Mouse (Mus musculus): ENCODE results near the gene Aida. TPM values are rescaled to one million over a fixed set of nuclear protein-coding genes. Genes with fewer than 3 reads are reported as not detected.

The Aida gene
- polyA plus RNA-seq, 2 experiments: 9.1 to 18.9 TPM

- no peaks in the 10 kb centered on the region for H3K9me3 ChIP-seq (ENCODE audit: control insufficient read depth, low read length)
- no peak for DNase-seq (ENCODE audit: low read depth in 3 of 3, low spot score in 3 of 3)
- H3K27ac ChIP-seq: no peak overlapping the region
- no peak for ATAC-seq (ENCODE audit: insufficient read depth)
- H3K27me3 ChIP-seq (ENCODE audit: control insufficient read depth, insufficient read depth, low read length): no peaks in the 10 kb centered on the region
- WGBS (ENCODE audit: insufficient replicate concordance): 52% methylated on average over 3 of the region's 3 CpGs
- TF ChIP-seq CTCF (IDR thresholded peaks at IDR 0.05; ENCODE audit: low read depth) (no peak), EP300 (IDR thresholded peaks at IDR 0.05; ENCODE audit: low read depth) (no peak)
- H3K36me3 ChIP-seq (replicated peaks; ENCODE audit: control insufficient read depth, insufficient read depth, low read depth): peaks cover 9% of the 10 kb centered on the region
- no peak overlapping the region for H3K4me2 ChIP-seq (ENCODE audit: low read depth)
- no peak overlapping the region for H3K4me3 ChIP-seq (ENCODE audit: insufficient read depth in 1 of 2, low read depth in 2 of 2, low read length in 2 of 2)
- H3K9ac ChIP-seq (replicated peaks): no peak overlapping the region
- no peaks in the 10 kb centered on the region for H3K4me1 ChIP-seq (replicated peaks; ENCODE audit: control insufficient read depth in 2 of 2, insufficient read depth in 2 of 2, low read length in 1 of 2)
Measured at GRCm38 (mm10) chr1:183274385-183274784, 22.0 kb upstream of the Aida start.

- no peaks in the 10 kb centered on the region for H3K9me3 ChIP-seq (ENCODE audit: control insufficient read depth, low read length)
- no peak overlapping the region for H3K4me3 ChIP-seq (ENCODE audit: insufficient read depth in 1 of 2, low read depth in 2 of 2, low read length in 2 of 2)
- H3K36me3 ChIP-seq (replicated peaks; ENCODE audit: control insufficient read depth, insufficient read depth, low read depth): peaks cover 15% of the 10 kb centered on the region
- H3K4me1 ChIP-seq (replicated peaks; ENCODE audit: control insufficient read depth in 2 of 2, insufficient read depth in 2 of 2, low read length in 1 of 2): no peaks in the 10 kb centered on the region
- no peak overlapping the region for H3K9ac ChIP-seq (replicated peaks)
- H3K27me3 ChIP-seq (ENCODE audit: control insufficient read depth, insufficient read depth, low read length): no peaks in the 10 kb centered on the region
- no peak overlapping the region for H3K4me2 ChIP-seq (ENCODE audit: low read depth)
- DNase-seq (ENCODE audit: low read depth in 3 of 3, low spot score in 3 of 3) (no peak), ATAC-seq (ENCODE audit: insufficient read depth) (no peak)
- 61% methylated on average over 5 of the region's 5 CpGs for WGBS (ENCODE audit: insufficient replicate concordance)
- TF ChIP-seq CTCF (IDR thresholded peaks at IDR 0.05; ENCODE audit: low read depth) (no peak), EP300 (IDR thresholded peaks at IDR 0.05; ENCODE audit: low read depth) (no peak)
- no peak overlapping the region for H3K27ac ChIP-seq
Measured at GRCm38 (mm10) chr1:183275763-183276162, 20.6 kb upstream of the Aida start.

GRCm38 (mm10) chr1:183288351-183288750 is 8.0 kb upstream of the Aida start:
- WGBS (ENCODE audit: insufficient replicate concordance): 75% methylated on average over 3 of the region's 3 CpGs
- no peak overlapping the region for H3K27ac ChIP-seq
- H3K27me3 ChIP-seq (ENCODE audit: control insufficient read depth, insufficient read depth, low read length): no peaks in the 10 kb centered on the region
- no peak overlapping the region for H3K4me3 ChIP-seq (ENCODE audit: insufficient read depth in 1 of 2, low read depth in 2 of 2, low read length in 2 of 2)
- peaks cover 63% of the 10 kb centered on the region for H3K36me3 ChIP-seq (replicated peaks; ENCODE audit: control insufficient read depth, insufficient read depth, low read depth)
- ATAC-seq (ENCODE audit: insufficient read depth): no peak
- TF ChIP-seq EP300 (IDR thresholded peaks at IDR 0.05; ENCODE audit: low read depth) (no peak), CTCF (IDR thresholded peaks at IDR 0.05; ENCODE audit: low read depth) (no peak)
- H3K9me3 ChIP-seq (ENCODE audit: control insufficient read depth, low read length): no peaks in the 10 kb centered on the region
- DNase-seq (ENCODE audit: low read depth in 3 of 3, low spot score in 3 of 3): no peak
- no peaks in the 10 kb centered on the region for H3K4me1 ChIP-seq (replicated peaks; ENCODE audit: control insufficient read depth in 2 of 2, insufficient read depth in 2 of 2, low read length in 1 of 2)
- H3K9ac ChIP-seq (replicated peaks): no peak overlapping the region
- H3K4me2 ChIP-seq (ENCODE audit: low read depth): no peak overlapping the region

GRCm38 (mm10) chr1:183289576-183289975 is 6.8 kb upstream of the Aida start:
- DNase-seq (ENCODE audit: low read depth in 3 of 3, low spot score in 3 of 3) (no peak), ATAC-seq (ENCODE audit: insufficient read depth) (no peak)
- H3K4me1 ChIP-seq (replicated peaks; ENCODE audit: control insufficient read depth in 2 of 2, insufficient read depth in 2 of 2, low read length in 1 of 2): no peaks in the 10 kb centered on the region
- no peak for TF ChIP-seq CTCF (IDR thresholded peaks at IDR 0.05; ENCODE audit: low read depth)
- TF ChIP-seq EP300 (IDR thresholded peaks at IDR 0.05; ENCODE audit: low read depth): no peak
- H3K9ac ChIP-seq (replicated peaks): no peak overlapping the region
- peaks cover 59% of the 10 kb centered on the region for H3K36me3 ChIP-seq (replicated peaks; ENCODE audit: control insufficient read depth, insufficient read depth, low read depth)
- WGBS (ENCODE audit: insufficient replicate concordance): 85% methylated on average over 4 of the region's 4 CpGs
- H3K9me3 ChIP-seq (ENCODE audit: control insufficient read depth, low read length): no peaks in the 10 kb centered on the region
- no peak overlapping the region for H3K4me2 ChIP-seq (ENCODE audit: low read depth)
- no peaks in the 10 kb centered on the region for H3K27me3 ChIP-seq (ENCODE audit: control insufficient read depth, insufficient read depth, low read length)
- no peak overlapping the region for H3K4me3 ChIP-seq (ENCODE audit: insufficient read depth in 1 of 2, low read depth in 2 of 2, low read length in 2 of 2)
- H3K27ac ChIP-seq: no peak overlapping the region

GRCm38 (mm10) chr1:183296877-183297383 is 540 bp downstream of the Aida start, which contains the start of gene Brox:
Gene Brox (minus strand): TSS chr1:183297269.
- Histone ChIP-seq H3K4me1 (replicated peaks; ENCODE audit: control insufficient read depth in 2 of 2, insufficient read depth in 2 of 2, low read length in 1 of 2) (no peaks in the 10 kb centered on the region), H3K36me3 (replicated peaks; ENCODE audit: control insufficient read depth, insufficient read depth, low read depth) (peaks cover 10% of the 10 kb centered on the region)
- peak; percentile 89 for ATAC-seq (ENCODE audit: insufficient read depth)

More at GRCm38 (mm10) chr1:183296877-183297383, 540 bp downstream of the Aida start, which contains the start of gene Brox:
- Histone ChIP-seq H3K9me3 (ENCODE audit: control insufficient read depth, low read length) (no peaks in the 10 kb centered on the region), H3K4me2 (ENCODE audit: low read depth) (peak within 1 kb of the TSS; percentile 68), H3K4me3 (ENCODE audit: insufficient read depth in 1 of 2, low read depth in 2 of 2, low read length in 2 of 2) (peak within 1 kb of the TSS; percentile 66 to 95), H3K9ac (replicated peaks) (peak within 1 kb of the TSS; percentile 78), H3K27me3 (ENCODE audit: control insufficient read depth, insufficient read depth, low read length) (no peaks in the 10 kb centered on the region), H3K27ac (peak within 1 kb of the TSS; percentile 50)
- TF ChIP-seq EP300 (IDR thresholded peaks at IDR 0.05; ENCODE audit: low read depth) (no peak), CTCF (IDR thresholded peaks at IDR 0.05; ENCODE audit: low read depth) (no peak)
- WGBS (ENCODE audit: insufficient replicate concordance): 0% methylated on average over 39 of the region's 39 CpGs
- DNase-seq (ENCODE audit: low read depth in 3 of 3, low spot score in 3 of 3): peak; percentile 80 to 86 (median 82)

All from liver, embryonic 14.5 days (tissue).